Mouse (Mus musculus) embryonic facial prominence, embryonic 15.5 days (tissue): ENCODE data around the gene Tyms. TPM values are rescaled to one million over a fixed set of nuclear protein-coding genes. Genes with fewer than 3 reads are reported as not detected.
"Not testable (repeated sequence)": the region's sequence is repeated elsewhere in the genome, so short reads cannot be mapped to it uniquely, and the experiment has no call there.

ENCODE experiments used
- ATAC-seq: fragments of 200-750 bp; cut with Nextera tagmentation; 2 replicates; pipeline ENCODE4 v1.8.0; 2017; ENCODE audit warnings: low read depth, moderate TSS enrichment; ENCODE audit not compliant: insufficient number of reproducible peaks, low FRiP score, low TSS enrichment
- H3K27ac ChIP-seq: fragments of 300-500 bp; sonication (generic); replicated peaks from 2 replicates; pipeline ENCODE4 v1.5.1; 2015; ENCODE audit warnings: mild to moderate bottlenecking, inconsistent platforms
- H3K27me3 ChIP-seq: fragments of 300-500 bp; sonication (generic); 2 replicates; pipeline ENCODE4 v1.6.1; 2015; ENCODE audit warnings: inconsistent platforms
- H3K36me3 ChIP-seq: fragments of 300-500 bp; sonication (generic); 2 replicates; pipeline ENCODE4 v1.6.1; 2015; ENCODE audit warnings: mild to moderate bottlenecking, inconsistent platforms
- H3K4me1 ChIP-seq: fragments of 300-500 bp; sonication (generic); 2 replicates; pipeline ENCODE4 v1.6.1; 2015; ENCODE audit warnings: inconsistent platforms
- H3K4me2 ChIP-seq: fragments of 300-500 bp; sonication (generic); replicated peaks from 2 replicates; pipeline ENCODE4 v1.6.1; 2015; ENCODE audit warnings: mild to moderate bottlenecking, inconsistent platforms
- H3K4me3 ChIP-seq: fragments of 300-500 bp; sonication (generic); replicated peaks from 2 replicates; pipeline ENCODE4 v1.5.1; 2015; ENCODE audit warnings: mild to moderate bottlenecking, inconsistent platforms
- H3K9ac ChIP-seq: fragments of 300-500 bp; sonication (generic); 2 replicates; pipeline ENCODE4 v1.6.1; 2015; ENCODE audit warnings: inconsistent platforms
- H3K9me3 ChIP-seq: fragments of 300-500 bp; sonication (generic); replicated peaks from 2 replicates; pipeline ENCODE4 v1.6.1; 2016; ENCODE audit warnings: inconsistent platforms
- WGBS: fragments of 180-500 bp; shearing (Covaris S2); methylation state at CpG from one replicate; pipeline ENCODE4 v1.1.7; 2015; 5-methylcytosine and 5-hydroxymethylcytosine counted together
- polyA plus RNA-seq: library from polyadenylated mRNA; unstranded; fragments of >200 nt; fragmentation: Nextera tagmentation; extraction: Ambion mirVana; gene quantifications from 2 replicates; pipeline ENCODE4 v1.2.1, GENCODE M21; 2015

Gene Tyms
- polyA plus RNA-seq, 1 experiment from 2014 or later = 200 TPM

DNA sequence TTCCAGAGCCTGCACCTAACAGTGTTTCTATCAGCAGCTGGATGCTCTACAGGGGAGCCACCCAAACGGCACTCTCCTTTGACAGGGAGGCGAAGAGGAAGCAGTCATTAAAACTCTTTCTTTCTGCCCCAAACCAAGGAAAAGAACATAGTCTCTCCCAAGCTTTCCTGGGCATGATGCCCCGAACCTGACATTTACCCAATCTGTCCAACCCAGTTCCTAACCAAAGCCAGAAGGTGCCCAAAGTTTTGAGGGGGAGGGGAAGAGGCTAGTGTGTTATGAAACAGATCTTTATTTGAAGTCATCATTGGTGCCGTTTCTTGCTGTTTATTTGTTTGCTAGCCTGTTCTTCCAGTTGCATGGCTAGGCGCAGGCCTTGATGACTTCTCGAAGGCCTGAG lies 22.3 kb upstream of the Tyms start:
- no peak for ATAC-seq
- no peak overlapping the region for H3K9ac ChIP-seq
- H3K4me2 ChIP-seq = no peak overlapping the region
- H3K4me3 ChIP-seq = no peak overlapping the region
- H3K4me1 ChIP-seq = no peaks in the 10 kb centered on the region
- H3K36me3 ChIP-seq = no peaks in the 10 kb centered on the region
- H3K9me3 ChIP-seq = no peaks in the 10 kb centered on the region
- no peak overlapping the region for H3K27ac ChIP-seq
- 63% methylated on average over 6 of the region's 6 CpGs for WGBS
- H3K27me3 ChIP-seq = no peaks in the 10 kb centered on the region

DNA sequence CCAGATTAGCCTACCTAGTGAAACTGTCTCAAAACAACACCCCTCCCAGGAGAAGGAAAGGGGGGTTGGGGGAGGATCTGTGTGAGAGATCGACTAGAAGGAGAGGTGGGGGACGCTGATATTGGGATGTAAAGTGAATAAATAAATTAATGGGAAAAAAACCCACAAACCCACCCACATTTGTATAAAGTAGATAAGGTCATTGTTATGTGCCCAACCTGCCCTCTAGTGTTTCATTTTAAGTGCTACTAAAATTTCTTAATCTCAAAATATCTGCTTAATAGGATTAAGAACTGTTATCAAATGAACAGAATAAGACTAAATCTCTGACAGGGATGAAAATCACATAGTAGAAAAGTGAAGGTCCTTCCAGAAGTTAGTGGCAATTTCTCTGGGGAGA lies 21.0 kb upstream of the Tyms start:
- Histone ChIP-seq H3K4me2 (no peak overlapping the region), H3K27me3 (no peaks in the 10 kb centered on the region), H3K4me1 (no peaks in the 10 kb centered on the region), H3K4me3 (no peak overlapping the region), H3K9ac (no peak overlapping the region), H3K9me3 (no peaks in the 10 kb centered on the region), H3K36me3 (no peaks in the 10 kb centered on the region), H3K27ac (no peak overlapping the region)
- no peak for ATAC-seq
- WGBS = 44% methylated on average over 2 of the region's 2 CpGs

DNA sequence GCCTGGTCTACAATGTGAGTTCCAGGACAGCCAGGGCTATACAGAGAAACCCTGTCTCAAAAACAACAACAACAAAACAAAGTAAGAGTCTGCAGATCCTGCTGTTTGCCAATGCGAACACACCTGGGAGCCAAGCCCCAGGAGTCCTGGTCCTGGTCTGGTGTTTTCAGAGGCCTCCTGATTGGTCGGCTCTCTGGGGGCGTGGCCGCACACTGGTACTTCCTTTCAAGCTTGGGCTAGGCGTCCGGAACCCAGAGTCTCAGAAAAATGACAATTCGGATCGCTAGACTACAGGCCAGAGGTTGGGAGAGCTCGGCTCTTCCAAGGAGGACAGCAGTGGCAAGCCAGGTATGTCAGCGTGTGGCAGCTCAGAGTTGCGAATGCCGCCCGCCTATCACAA lies 19.3 kb upstream of the Tyms start:
- WGBS = 63% methylated on average over 13 of the region's 13 CpGs
- ATAC-seq = no peak

DNA sequence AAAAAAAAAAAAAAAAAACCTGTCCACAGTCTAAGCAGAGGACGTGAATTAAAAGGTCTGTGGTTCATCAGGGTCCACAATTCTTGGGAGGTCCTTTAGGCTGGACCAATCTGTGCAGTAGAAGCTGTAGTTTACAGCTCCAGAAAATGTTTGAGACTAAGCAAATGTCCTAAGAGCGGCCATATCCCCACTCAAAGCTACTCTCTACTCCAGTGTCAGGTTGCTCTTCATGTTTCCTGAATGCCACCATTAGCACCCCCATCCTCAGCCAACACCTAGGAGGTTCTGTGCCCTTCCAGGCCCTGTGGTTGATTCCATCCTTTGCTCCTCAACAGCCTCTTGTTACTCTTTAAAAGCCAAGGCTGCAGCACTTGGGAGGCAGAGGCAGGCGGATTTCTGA lies 1.0 kb downstream of the Tyms start:
- Histone ChIP-seq H3K27me3 (no peaks in the 10 kb centered on the region), H3K9me3 (no peaks in the 10 kb centered on the region), H3K4me1 (peaks cover 3% of the 10 kb centered on the region; the same call in 1 of the 2 replicates), H3K4me2 (peak overlapping the region; percentile 75), H3K27ac (no peak overlapping the region), H3K36me3 (peaks cover 29% of the 10 kb centered on the region), H3K4me3 (peak overlapping the region; percentile 79), H3K9ac (peak overlapping the region; percentile 65; the same call in 1 of the 2 replicates)
- ATAC-seq = no peak
- WGBS = 31% methylated on average over 3 of the region's 3 CpGs

More for the DNA sequence above, 19.3 kb upstream of the Tyms start:
- Histone ChIP-seq H3K36me3 (no peaks in the 10 kb centered on the region), H3K4me3 (no peak overlapping the region), H3K4me2 (no peak overlapping the region), H3K9me3 (no peaks in the 10 kb centered on the region), H3K4me1 (no peaks in the 10 kb centered on the region), H3K27ac (no peak overlapping the region), H3K9ac (no peak overlapping the region), H3K27me3 (no peaks in the 10 kb centered on the region)

DNA sequence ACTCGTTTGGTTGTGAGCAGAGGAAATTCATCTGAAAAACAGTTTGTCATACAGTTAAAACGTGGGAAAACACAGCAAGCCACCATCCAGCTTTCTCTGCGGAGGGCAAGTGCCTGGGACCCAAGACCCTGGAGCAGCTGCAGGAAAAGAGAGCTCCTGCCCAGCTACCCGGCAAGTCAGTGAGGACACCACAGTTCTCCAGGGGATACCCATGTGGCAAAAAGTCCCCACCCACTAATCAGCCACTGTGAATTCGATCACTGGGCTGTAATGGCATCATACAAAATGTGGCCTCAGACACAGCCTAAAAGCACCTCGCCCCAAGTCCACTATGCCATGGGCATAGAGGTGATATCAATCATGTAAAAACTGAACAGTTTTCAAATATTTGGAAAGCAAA lies 1.7 kb downstream of the Tyms start:
- H3K4me2 ChIP-seq = peak overlapping the region; percentile 75; the same call in 1 of the 2 replicates
- peak overlapping the region; percentile 79 for H3K4me3 ChIP-seq
- no peaks in the 10 kb centered on the region for H3K27me3 ChIP-seq
- H3K9me3 ChIP-seq = no peaks in the 10 kb centered on the region
- H3K4me1 ChIP-seq = peaks cover 3% of the 10 kb centered on the region; the same call in 1 of the 2 replicates
- no peak overlapping the region for H3K9ac ChIP-seq
- H3K36me3 ChIP-seq = peaks cover 31% of the 10 kb centered on the region
- no peak overlapping the region for H3K27ac ChIP-seq
- 72% methylated on average over 6 of the region's 6 CpGs for WGBS
- ATAC-seq = no peak

DNA sequence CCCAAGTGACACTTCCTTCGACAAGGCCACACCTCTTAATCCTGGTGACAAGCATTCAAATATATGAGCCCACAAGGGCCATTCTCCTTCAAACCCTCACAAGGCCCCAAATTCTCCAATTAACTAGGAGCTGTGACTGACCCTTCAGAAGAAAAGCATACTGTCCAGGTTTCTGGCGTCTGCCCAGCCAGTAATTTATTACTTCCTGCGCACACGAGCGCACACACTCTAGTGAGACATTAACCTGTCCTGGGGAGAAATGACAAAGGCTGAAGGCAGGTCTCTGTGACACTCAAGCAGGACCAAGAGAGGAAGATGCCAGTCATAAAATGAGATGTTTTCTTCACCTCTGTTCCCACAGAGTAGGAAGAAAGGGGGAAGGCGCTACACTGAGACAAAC lies 5.7 kb downstream of the Tyms start:
- no peak overlapping the region for H3K27ac ChIP-seq
- H3K4me3 ChIP-seq = no peak overlapping the region
- peaks cover 3% of the 10 kb centered on the region; the same call in 1 of the 2 replicates for H3K4me1 ChIP-seq
- no peak for ATAC-seq
- H3K4me2 ChIP-seq = no peak overlapping the region
- no peak overlapping the region for H3K9ac ChIP-seq
- H3K27me3 ChIP-seq = no peaks in the 10 kb centered on the region
- no peaks in the 10 kb centered on the region for H3K9me3 ChIP-seq
- peaks cover 44% of the 10 kb centered on the region for H3K36me3 ChIP-seq
- WGBS = 77% methylated on average over 6 of the region's 6 CpGs

DNA sequence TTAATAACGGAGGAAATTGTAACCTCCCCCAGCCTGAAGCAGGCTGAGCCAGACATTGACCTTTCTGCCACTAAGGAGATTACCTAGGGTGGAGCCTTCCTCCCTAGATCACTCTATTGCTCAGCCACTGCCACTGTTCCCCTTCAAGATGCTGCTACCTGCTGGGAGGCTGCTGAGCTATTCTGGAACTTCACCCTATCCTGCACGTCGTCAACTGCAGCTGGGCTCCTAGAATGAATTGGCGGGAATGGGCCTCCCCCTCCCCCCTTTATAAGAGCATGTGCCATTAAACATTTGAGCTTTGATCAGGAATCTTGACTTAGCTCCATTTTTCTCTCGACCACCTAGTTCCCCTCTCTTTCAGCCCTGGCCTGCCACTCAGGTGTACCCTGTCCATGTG lies 13.8 kb downstream of the Tyms start:
- not testable (repeated sequence) for ATAC-seq, H3K27ac ChIP-seq, H3K4me3 ChIP-seq, H3K27me3 ChIP-seq, H3K9me3 ChIP-seq, H3K4me2 ChIP-seq, H3K9ac ChIP-seq, H3K4me1 ChIP-seq
- H3K36me3 ChIP-seq = peaks cover 32% of the 10 kb centered on the region
- 79% methylated on average over 5 of the region's 5 CpGs for WGBS

DNA sequence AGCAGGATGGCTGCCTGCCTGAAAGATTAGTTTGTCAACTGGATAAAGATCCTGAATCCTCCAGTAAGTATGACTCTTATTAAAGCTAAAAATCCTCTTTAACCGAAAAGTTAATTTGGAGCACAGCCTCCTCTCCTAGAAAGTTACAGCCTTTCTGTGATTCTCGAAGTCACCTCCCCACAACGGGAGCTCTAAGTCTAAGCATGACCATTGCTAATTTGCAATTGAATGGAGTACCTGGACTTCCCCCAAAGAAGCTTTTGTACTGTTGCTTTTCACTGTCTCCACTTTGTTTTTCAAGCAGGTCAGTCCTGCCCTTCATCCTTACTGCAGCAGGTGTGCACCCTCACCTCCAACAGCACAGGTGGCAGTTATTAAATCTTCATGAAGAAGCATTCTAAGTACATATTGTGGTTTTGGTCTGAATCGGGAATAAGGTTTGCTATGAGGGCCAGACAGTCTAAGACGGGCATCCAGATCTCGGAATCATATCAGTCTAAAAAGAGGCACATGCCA lies 15.1 kb downstream of the Tyms start:
- 72% methylated on average over 6 of the region's 6 CpGs for WGBS
- H3K4me3 ChIP-seq = no peak overlapping the region
- ATAC-seq = no peak
- H3K4me2 ChIP-seq = no peak overlapping the region
- no peaks in the 10 kb centered on the region for H3K4me1 ChIP-seq
- no peaks in the 10 kb centered on the region for H3K27me3 ChIP-seq
- H3K9me3 ChIP-seq = no peaks in the 10 kb centered on the region
- H3K9ac ChIP-seq = no peak overlapping the region
- peaks cover 27% of the 10 kb centered on the region for H3K36me3 ChIP-seq
- H3K27ac ChIP-seq = no peak overlapping the region

DNA sequence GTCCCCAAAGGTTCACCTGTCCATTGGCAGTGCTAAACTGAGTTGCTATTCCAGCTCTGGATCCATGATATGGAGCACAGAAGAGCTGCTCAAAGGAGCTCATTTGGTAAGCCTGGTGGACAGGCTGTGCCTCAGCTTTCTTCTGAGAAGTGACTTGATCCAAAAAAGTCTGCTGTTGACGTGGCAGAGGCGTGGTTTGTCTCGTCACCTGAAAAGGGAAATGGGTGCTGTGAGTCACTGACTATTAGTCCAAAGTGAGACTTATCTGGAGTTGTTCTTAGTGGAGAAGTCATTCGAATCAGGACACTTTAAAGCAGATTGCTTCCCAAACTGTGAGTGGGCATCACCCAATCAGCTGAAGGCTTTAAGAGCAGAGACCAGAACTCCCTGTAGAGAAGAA lies 33.6 kb downstream of the Tyms start:
- H3K4me2 ChIP-seq, H3K9ac ChIP-seq, ATAC-seq, H3K4me1 ChIP-seq, H3K27me3 ChIP-seq, H3K9me3 ChIP-seq, H3K27ac ChIP-seq, H3K4me3 ChIP-seq, H3K36me3 ChIP-seq: not testable (repeated sequence)
- WGBS = 80% methylated on average over 4 of the region's 4 CpGs

DNA sequence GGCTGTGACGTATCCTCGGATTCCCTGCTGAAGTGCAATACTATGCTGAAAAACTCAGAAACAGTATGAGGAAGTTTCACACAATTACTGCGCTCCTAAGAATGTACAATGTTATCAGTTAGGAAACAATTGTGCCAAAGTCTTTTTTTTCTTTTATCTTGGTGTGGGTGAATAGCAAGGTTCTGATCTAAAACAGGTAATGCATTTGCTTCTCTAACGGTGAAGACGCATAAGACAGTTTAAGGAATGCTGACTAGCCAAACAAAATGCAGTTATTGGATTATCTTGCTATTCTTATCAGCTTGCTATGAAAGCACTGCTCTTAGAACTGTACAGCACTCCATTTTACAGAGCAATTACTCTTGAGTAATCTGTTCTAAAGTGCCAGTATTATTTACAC lies 34.1 kb downstream of the Tyms start:
- not testable (repeated sequence) for H3K4me3 ChIP-seq, H3K27ac ChIP-seq, H3K4me2 ChIP-seq, ATAC-seq, H3K9ac ChIP-seq, H3K4me1 ChIP-seq, H3K36me3 ChIP-seq, H3K27me3 ChIP-seq, H3K9me3 ChIP-seq
- WGBS = 86% methylated on average over 5 of the region's 5 CpGs

DNA sequence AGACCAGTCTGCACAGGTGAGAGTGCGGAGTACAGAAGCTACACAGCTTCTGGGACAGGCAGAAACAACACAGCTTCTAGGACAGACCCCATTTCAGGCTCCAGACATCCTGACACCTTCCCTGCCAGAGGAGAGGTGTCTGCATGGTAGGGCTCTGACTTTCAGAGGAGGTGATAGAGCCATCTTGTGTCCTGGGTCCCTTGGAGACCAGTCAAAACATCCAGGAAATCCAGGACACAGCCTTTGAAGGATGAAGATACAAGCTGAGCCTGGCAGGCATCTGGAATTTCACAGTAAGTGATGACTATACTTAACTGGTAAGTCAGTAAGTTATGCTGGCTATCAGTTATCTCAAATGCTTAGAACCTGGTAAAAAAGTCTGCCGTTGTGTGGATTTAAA lies 36.3 kb downstream of the Tyms start:
- H3K4me2 ChIP-seq, ATAC-seq, H3K27me3 ChIP-seq, H3K9me3 ChIP-seq, H3K27ac ChIP-seq, H3K36me3 ChIP-seq, H3K4me1 ChIP-seq, H3K9ac ChIP-seq, H3K4me3 ChIP-seq: not testable (repeated sequence)
- WGBS = 83% methylated on average over 2 of the region's 2 CpGs

DNA sequence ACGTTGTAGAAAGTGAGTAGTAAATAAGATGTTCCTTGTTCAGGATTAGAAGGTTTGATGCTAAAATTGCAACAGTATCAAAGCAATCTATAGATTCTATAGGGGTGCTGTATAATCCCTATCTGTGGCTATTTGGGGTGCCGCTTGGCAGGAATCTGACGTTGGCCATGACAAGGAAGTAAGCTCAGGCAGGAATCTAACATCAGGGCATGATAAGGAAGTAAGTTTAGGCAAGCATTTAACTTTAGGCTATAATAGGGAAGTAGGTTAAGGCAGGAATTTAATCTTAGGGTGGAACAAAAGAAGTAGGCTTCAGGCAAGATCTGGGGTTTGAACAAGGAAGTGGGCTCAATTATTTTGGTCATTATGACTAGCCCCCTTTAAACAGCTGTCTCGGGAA lies 37.6 kb downstream of the Tyms start:
- H3K36me3 ChIP-seq, H3K4me2 ChIP-seq, H3K27me3 ChIP-seq, H3K27ac ChIP-seq, H3K4me1 ChIP-seq, H3K4me3 ChIP-seq, ATAC-seq, H3K9me3 ChIP-seq, H3K9ac ChIP-seq: not testable (repeated sequence)
- 71% methylated on average over 4 of the region's 4 CpGs for WGBS
